9 mouse cellular contexts compared by ENCODE assay signal in genomic region chr11:59183821-59184220, GRCm38 (mm10). TPM values are rescaled to one million over a fixed set of nuclear protein-coding genes. Genes with fewer than 3 reads are reported as not detected.
DNase-seq lines count a peak whose midpoint lies in the region; ATAC-seq and TF ChIP-seq lines count a peak whose summit lies in the region.
"Had no signal": no experiment of that assay in that cellular context is flagged by ENCODE, and none has a peak within 500 bp of the region (broad histone marks: within the 10 kb centered on the region; RNA-seq: fewer than 3 reads in every experiment).

No protein-coding gene starts in this region.

- H3K4me3 ChIP-seq in forebrain, embryonic 16.5 days (replicated peaks; ENCODE audit: low read length), result no peak overlapping the region
- no peak overlapping the region for H3K4me3 ChIP-seq in forebrain, embryonic 11.5 days (ENCODE audit: low read depth, low read length)
- H3K4me3 ChIP-seq in embryonic facial prominence, embryonic 10.5 days, result no peak overlapping the region
- no peak overlapping the region for H3K4me3 ChIP-seq in heart, postnatal 0 days (ENCODE audit: low read depth, low read length)
- H3K4me3 ChIP-seq: limb, embryonic 15.5 days had no signal

- WGBS in forebrain, embryonic 16.5 days, result 40% methylated on average over 3 of the region's 3 CpGs
- WGBS in forebrain, embryonic 11.5 days, result 32% methylated on average over 3 of the region's 3 CpGs
- 47% methylated on average over 3 of the region's 3 CpGs for WGBS in embryonic facial prominence, embryonic 10.5 days
- WGBS in heart, postnatal 0 days, result 8% methylated on average over 3 of the region's 3 CpGs

- peak; percentile 43; the same call in 1 of the 2 replicates for ATAC-seq in forebrain, embryonic 16.5 days
- ATAC-seq in forebrain, embryonic 11.5 days (replicated peaks; ENCODE audit: low FRiP score), result no peak
- peak; percentile 78 for ATAC-seq in heart, postnatal 0 days (ENCODE audit: insufficient read depth, low read depth)

- H3K27me3 ChIP-seq in forebrain, embryonic 16.5 days (replicated peaks; ENCODE audit: control insufficient read depth, insufficient read depth, low read length), result peaks cover 5% of the 10 kb centered on the region
- no peaks in the 10 kb centered on the region for H3K27me3 ChIP-seq in forebrain, embryonic 11.5 days (ENCODE audit: control insufficient read depth, insufficient read depth, low read length)
- H3K27me3 ChIP-seq in embryonic facial prominence, embryonic 10.5 days (replicated peaks; ENCODE audit: low read depth, poor library complexity, severe bottlenecking), result peaks cover 26% of the 10 kb centered on the region
- H3K27me3 ChIP-seq in heart, postnatal 0 days (ENCODE audit: control insufficient read depth, insufficient read depth, low read length), result no peaks in the 10 kb centered on the region
- H3K27me3 ChIP-seq in splenic B cell, adult 2 months (ENCODE audit: control insufficient read depth, insufficient read depth, low read length, poor library complexity, severe bottlenecking), result no peaks in the 10 kb centered on the region

- H3K4me2 ChIP-seq in forebrain, embryonic 16.5 days (ENCODE audit: low read length), result no peak overlapping the region
- H3K4me2 ChIP-seq in forebrain, embryonic 11.5 days (ENCODE audit: low read depth, low read length, severe bottlenecking), result no peak overlapping the region
- peak overlapping the region; percentile 38; the same call in 1 of the 2 replicates for H3K4me2 ChIP-seq in heart, postnatal 0 days (ENCODE audit: low read depth, low read length)
- H3K4me2 ChIP-seq: limb, embryonic 15.5 days had no signal

- H3K36me3 ChIP-seq in forebrain, embryonic 16.5 days (ENCODE audit: control insufficient read depth, insufficient read depth), result peaks cover 6% of the 10 kb centered on the region; the same call in 1 of the 2 replicates
- no peaks in the 10 kb centered on the region; the same call in 1 of the 2 replicates for H3K36me3 ChIP-seq in forebrain, embryonic 11.5 days (ENCODE audit: control insufficient read depth, insufficient read depth, low read length)
- H3K36me3 ChIP-seq in embryonic facial prominence, embryonic 10.5 days (replicated peaks), result peaks cover 54% of the 10 kb centered on the region
- peaks cover 20% of the 10 kb centered on the region for H3K36me3 ChIP-seq in heart, postnatal 0 days (replicated peaks; ENCODE audit: control insufficient read depth, insufficient read depth, low read length)
- H3K36me3 ChIP-seq in splenic B cell, adult 2 months (ENCODE audit: control insufficient read depth, insufficient read depth, low read length, poor library complexity, severe bottlenecking), result no peaks in the 10 kb centered on the region; the same call in none of the 2 replicates

- no peak overlapping the region for H3K9ac ChIP-seq in forebrain, embryonic 16.5 days (replicated peaks; ENCODE audit: low read depth, low read length)
- H3K9ac ChIP-seq in forebrain, embryonic 11.5 days (ENCODE audit: low read length), result no peak overlapping the region
- H3K9ac ChIP-seq in heart, postnatal 0 days (replicated peaks; ENCODE audit: low read depth, low read length), result no peak overlapping the region
- H3K9ac ChIP-seq: limb, embryonic 15.5 days had no signal

- peak; percentile 85 for TF ChIP-seq CTCF in heart, postnatal 0 days (IDR thresholded peaks at IDR 0.05; ENCODE audit: low read depth)

- no peak overlapping the region for H3K27ac ChIP-seq in forebrain, embryonic 16.5 days (ENCODE audit: low read length)
- no peak overlapping the region for H3K27ac ChIP-seq in forebrain, embryonic 11.5 days (ENCODE audit: low read depth, low read length)
- no peak overlapping the region for H3K27ac ChIP-seq in embryonic facial prominence, embryonic 10.5 days (replicated peaks)
- peak overlapping the region; percentile 84 for H3K27ac ChIP-seq in heart, postnatal 0 days (ENCODE audit: low read depth)
- H3K27ac ChIP-seq: limb, embryonic 15.5 days had no signal

- TF ChIP-seq EP300 in heart, postnatal 0 days (IDR thresholded peaks at IDR 0.05; ENCODE audit: low read depth), result peak; percentile 54; the same call in 1 of the 2 replicates

- H3K9me3 ChIP-seq in forebrain, embryonic 16.5 days (ENCODE audit: control insufficient read depth, low read length), result no peaks in the 10 kb centered on the region
- no peaks in the 10 kb centered on the region for H3K9me3 ChIP-seq in forebrain, embryonic 11.5 days (ENCODE audit: control insufficient read depth, low read length)
- H3K9me3 ChIP-seq in embryonic facial prominence, embryonic 10.5 days, result no peaks in the 10 kb centered on the region
- no peaks in the 10 kb centered on the region for H3K9me3 ChIP-seq in heart, postnatal 0 days (replicated peaks; ENCODE audit: control insufficient read depth, low read length)
- H3K9me3 ChIP-seq: limb, embryonic 15.5 days had no signal

- peaks cover 3% of the 10 kb centered on the region for H3K4me1 ChIP-seq in forebrain, embryonic 16.5 days (replicated peaks; ENCODE audit: control insufficient read depth, insufficient read depth, low read length)
- 0 out of 2 replicates have a peak, but pooled peaks cover 2% of the 10 kb centered on the region for H3K4me1 ChIP-seq in forebrain, embryonic 11.5 days (replicated peaks; ENCODE audit: control insufficient read depth, insufficient read depth, low read length)
- no peaks in the 10 kb centered on the region for H3K4me1 ChIP-seq in embryonic facial prominence, embryonic 10.5 days
- H3K4me1 ChIP-seq in heart, postnatal 0 days (ENCODE audit: control insufficient read depth, insufficient read depth), result peaks cover 19% of the 10 kb centered on the region

- no peak for DNase-seq in forebrain, embryonic 11.5 days (ENCODE audit: low spot score)
- DNase-seq in MEL-GATA-1-ER (ENCODE audit: extremely low read depth, low read depth), result peak; percentile 33
- peak; percentile 45 for DNase-seq in embryonic facial prominence, embryonic 10.5 days (ENCODE audit: low spot score)
- peak; percentile 88 for DNase-seq in heart, postnatal 0 days (ENCODE audit: low spot score)
- DNase-seq in kidney, postnatal 4 days, result peak; percentile 73 to 80
- DNase-seq in lung, postnatal 36 days, result peak; percentile 75
- peak; percentile 61 for DNase-seq in splenic B cell, adult 2 months (ENCODE audit: low read depth, low spot score)

RNA-seq across cellular contexts. Expression of gene Gjc2, which starts 0.8 kb away (rescaled TPM):
- 0.11 and 0.30 TPM in 2 replicates for polyA plus RNA-seq in forebrain, embryonic 16.5 days (2015; fragmentation: Nextera tagmentation; extraction: Ambion mirVana)
- 0.08 TPM in 1 of 2 replicates, not detected in the other for polyA plus RNA-seq in forebrain, embryonic 11.5 days (2014; fragmentation: Nextera tagmentation; extraction: Ambion mirVana)
- polyA plus RNA-seq in embryonic facial prominence, embryonic 10.5 days (2016; fragmentation: Nextera tagmentation; extraction: Ambion mirVana), result 0.15 TPM in 1 of 2 replicates, not detected in the other
- total RNA-seq in heart, postnatal 0 days (2014; rRNA removed; ENCODE audit: low replicate concordance), result 0.08 and 0.12 TPM in 2 replicates
- polyA plus RNA-seq in heart, postnatal 0 days (2015; fragmentation: Nextera tagmentation; extraction: Ambion mirVana), result 0.63 and 0.75 TPM in 2 replicates

RNA-seq across cellular contexts. Expression of gene Guk1, which starts 8.2 kb away (rescaled TPM):
- polyA plus RNA-seq in forebrain, embryonic 16.5 days (2015; fragmentation: Nextera tagmentation; extraction: Ambion mirVana), result 181 and 201 TPM in 2 replicates
- 90.3 and 95.7 TPM in 2 replicates for polyA plus RNA-seq in forebrain, embryonic 11.5 days (2014; fragmentation: Nextera tagmentation; extraction: Ambion mirVana)
- 133 and 146 TPM in 2 replicates for polyA plus RNA-seq in embryonic facial prominence, embryonic 10.5 days (2016; fragmentation: Nextera tagmentation; extraction: Ambion mirVana)
- total RNA-seq in heart, postnatal 0 days (2014; rRNA removed; ENCODE audit: low replicate concordance), result 47.5 and 60.3 TPM in 2 replicates
- 138 and 146 TPM in 2 replicates for polyA plus RNA-seq in heart, postnatal 0 days (2015; fragmentation: Nextera tagmentation; extraction: Ambion mirVana)

RNA-seq across cellular contexts. Expression of gene Mrpl55, which starts 18.5 kb away (rescaled TPM):
- 87.6 and 95.9 TPM in 2 replicates for polyA plus RNA-seq in forebrain, embryonic 16.5 days (2015; fragmentation: Nextera tagmentation; extraction: Ambion mirVana)
- polyA plus RNA-seq in forebrain, embryonic 11.5 days (2014; fragmentation: Nextera tagmentation; extraction: Ambion mirVana), result 94.3 and 103 TPM in 2 replicates
- polyA plus RNA-seq in embryonic facial prominence, embryonic 10.5 days (2016; fragmentation: Nextera tagmentation; extraction: Ambion mirVana), result 119 and 128 TPM in 2 replicates
- total RNA-seq in heart, postnatal 0 days (2014; rRNA removed; ENCODE audit: low replicate concordance), result 174 and 187 TPM in 2 replicates
- polyA plus RNA-seq in heart, postnatal 0 days (2015; fragmentation: Nextera tagmentation; extraction: Ambion mirVana), result 196 and 199 TPM in 2 replicates

RNA-seq across cellular contexts. Expression of gene Iba57, which starts 20.3 kb away (rescaled TPM):
- 7.9 and 8.0 TPM in 2 replicates for polyA plus RNA-seq in forebrain, embryonic 16.5 days (2015; fragmentation: Nextera tagmentation; extraction: Ambion mirVana)
- 2.4 and 3.2 TPM in 2 replicates for polyA plus RNA-seq in forebrain, embryonic 11.5 days (2014; fragmentation: Nextera tagmentation; extraction: Ambion mirVana)
- polyA plus RNA-seq in embryonic facial prominence, embryonic 10.5 days (2016; fragmentation: Nextera tagmentation; extraction: Ambion mirVana), result 4.0 and 4.7 TPM in 2 replicates
- 10.2 and 12.4 TPM in 2 replicates for total RNA-seq in heart, postnatal 0 days (2014; rRNA removed; ENCODE audit: low replicate concordance)
- polyA plus RNA-seq in heart, postnatal 0 days (2015; fragmentation: Nextera tagmentation; extraction: Ambion mirVana), result 10.7 and 11.0 TPM in 2 replicates

RNA-seq across cellular contexts. Expression of gene 2310033P09Rik, which starts 24.3 kb away (rescaled TPM):
- polyA plus RNA-seq in forebrain, embryonic 16.5 days (2015; fragmentation: Nextera tagmentation; extraction: Ambion mirVana), result 21.7 and 27.3 TPM in 2 replicates
- 36.6 and 41.0 TPM in 2 replicates for polyA plus RNA-seq in forebrain, embryonic 11.5 days (2014; fragmentation: Nextera tagmentation; extraction: Ambion mirVana)
- polyA plus RNA-seq in embryonic facial prominence, embryonic 10.5 days (2016; fragmentation: Nextera tagmentation; extraction: Ambion mirVana), result 43.9 and 46.0 TPM in 2 replicates
- 1.6 TPM in 1 of 2 replicates, not detected in the other for total RNA-seq in heart, postnatal 0 days (2014; rRNA removed; ENCODE audit: low replicate concordance)
- polyA plus RNA-seq in heart, postnatal 0 days (2015; fragmentation: Nextera tagmentation; extraction: Ambion mirVana), result 19.9 and 21.4 TPM in 2 replicates
